In the genomic region with DNA sequence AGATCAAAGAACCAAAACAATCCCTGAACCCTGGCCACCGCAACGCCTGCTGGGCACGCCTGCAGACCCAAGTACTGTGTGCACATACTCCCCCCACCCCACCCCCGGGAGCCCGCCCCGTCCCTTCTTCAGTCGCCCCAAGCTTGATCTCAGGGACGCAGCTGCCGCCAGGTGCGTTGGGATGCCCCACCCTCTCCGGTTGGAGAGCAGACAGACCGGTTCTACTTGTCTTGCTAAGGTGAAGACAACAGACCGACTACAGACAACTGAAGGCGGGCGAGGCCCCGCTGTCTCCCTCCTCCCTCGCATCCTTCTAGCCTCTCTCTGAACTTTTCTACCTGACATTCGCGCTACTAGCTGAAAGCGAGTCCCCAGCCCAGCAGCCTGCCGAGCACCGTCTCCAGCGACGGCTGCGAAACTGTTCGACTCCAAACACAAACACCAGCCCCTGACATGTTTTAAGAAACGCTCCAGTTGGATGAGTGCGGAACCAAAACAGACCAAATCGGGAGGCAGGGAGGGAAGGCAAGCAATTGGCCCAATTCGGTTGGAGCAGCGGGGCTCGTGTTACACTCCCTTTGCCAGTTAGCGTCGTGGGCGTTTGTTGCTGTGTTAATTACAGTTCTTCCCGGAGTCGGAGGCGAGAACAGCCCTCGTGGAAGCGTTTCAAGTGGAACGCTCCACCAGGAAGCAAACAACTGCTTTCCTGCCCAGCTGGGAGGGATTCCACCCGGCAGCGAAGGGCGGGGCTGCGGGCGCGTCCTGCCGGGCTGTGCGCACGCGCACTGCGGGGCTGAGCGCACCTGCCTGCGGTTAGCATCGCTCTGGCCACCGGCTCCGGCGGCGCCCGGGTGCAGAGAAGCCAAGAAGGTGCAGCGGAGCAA, we compare ENCODE assay signal across 8 mouse cellular contexts. TPM values are rescaled to one million over a fixed set of nuclear protein-coding genes. Genes with fewer than 3 reads are reported as not detected.
DNase-seq lines count a peak whose midpoint lies in the region; ATAC-seq and TF ChIP-seq lines count a peak whose summit lies in the region.

No protein-coding gene starts in this region.

- peak overlapping the region; percentile 74 for H3K9ac ChIP-seq in heart, embryonic 13.5 days
- peak overlapping the region; percentile 4 for H3K9ac ChIP-seq in liver, embryonic 11.5 days (ENCODE audit: low read depth, low read length)

- peak; percentile 54; the same call in 1 of the 2 replicates for ATAC-seq in erythroid progenitor cell, adult 5-6 weeks (replicated peaks; ENCODE audit: low FRiP score, poor library complexity, severe bottlenecking)
- no peak; the same call in 1 of the 2 replicates for ATAC-seq in heart, embryonic 13.5 days (ENCODE audit: extremely low read depth, insufficient number of reproducible peaks, low FRiP score, low TSS enrichment)
- ATAC-seq in liver, embryonic 11.5 days (replicated peaks; ENCODE audit: low FRiP score): peak; percentile 80

- peaks cover 37% of the 10 kb centered on the region for H3K27me3 ChIP-seq in heart, embryonic 13.5 days (replicated peaks)
- H3K27me3 ChIP-seq in liver, embryonic 11.5 days (replicated peaks; ENCODE audit: control insufficient read depth, insufficient read depth, low read length): peaks cover 7% of the 10 kb centered on the region
- peaks cover 18% of the 10 kb centered on the region for H3K27me3 ChIP-seq in myocyte (ENCODE audit: control insufficient read depth, insufficient read depth, insufficient read length)

- peak; percentile 63 for TF ChIP-seq POLR2A in myocyte (IDR thresholded peaks at IDR 0.05; ENCODE audit: insufficient read length, low read depth)

- H3K9me3 ChIP-seq in heart, embryonic 13.5 days: no peaks in the 10 kb centered on the region
- H3K9me3 ChIP-seq in liver, embryonic 11.5 days (ENCODE audit: control insufficient read depth, low read length): no peaks in the 10 kb centered on the region

- no peaks in the 10 kb centered on the region for H3K79me2 ChIP-seq in myocyte (ENCODE audit: control insufficient read depth, insufficient read depth)

- no peak overlapping the region for H3ac ChIP-seq in myocyte (ENCODE audit: control insufficient read depth, insufficient read length)

- peak overlapping the region; percentile 71 for H3K4me3 ChIP-seq in heart, embryonic 13.5 days
- peak overlapping the region; percentile 61 for H3K4me3 ChIP-seq in liver, embryonic 11.5 days (ENCODE audit: low read depth, low read length)
- H3K4me3 ChIP-seq in myocyte: peak overlapping the region; percentile 46

- peak; percentile 90 for DNase-seq in CD4-positive helper T cell, adult 2 months (ENCODE audit: low read depth, low spot score)
- peak; percentile 95 for DNase-seq in brain, adult 2 months (ENCODE audit: low read depth, low spot score)
- peak; percentile 92 for DNase-seq in kidney, postnatal 10 days
- DNase-seq in liver, embryonic 11.5 days (ENCODE audit: low spot score): peak; percentile 71
- peak; percentile 72 to 87 for DNase-seq in spleen, postnatal 4 days (ENCODE audit: low spot score in 2 of 2)

- H3K4me1 ChIP-seq in heart, embryonic 13.5 days: peaks cover 13% of the 10 kb centered on the region
- peaks cover 9% of the 10 kb centered on the region for H3K4me1 ChIP-seq in liver, embryonic 11.5 days (replicated peaks; ENCODE audit: control insufficient read depth, insufficient read depth, low read length)

- no peaks in the 10 kb centered on the region for H3K36me3 ChIP-seq in heart, embryonic 13.5 days
- H3K36me3 ChIP-seq in liver, embryonic 11.5 days (ENCODE audit: control insufficient read depth, insufficient read depth, low read length): no peaks in the 10 kb centered on the region
- H3K36me3 ChIP-seq in myocyte (ENCODE audit: control insufficient read depth, insufficient read depth): no peaks in the 10 kb centered on the region

- under 1% methylated on average over 61 of the region's 61 CpGs for WGBS in heart, embryonic 13.5 days
- under 1% methylated on average over 59 of the region's 61 CpGs for WGBS in liver, embryonic 11.5 days

- H3K27ac ChIP-seq in heart, embryonic 13.5 days (replicated peaks): no peak overlapping the region; the same call in 1 of the 2 replicates
- H3K27ac ChIP-seq in liver, embryonic 11.5 days (ENCODE audit: low read depth, low read length): no peak overlapping the region

- peak overlapping the region; percentile 99 for H3K4me2 ChIP-seq in heart, embryonic 13.5 days
- H3K4me2 ChIP-seq in liver, embryonic 11.5 days: peak overlapping the region; percentile 94
- peak overlapping the region; percentile 100 for H3K4me2 ChIP-seq in myocyte (ENCODE audit: low read depth)

TF ChIP-seq in myocyte, 11 proteins besides CTCF, POLR2A, EP300 and RAD21:
- TF ChIP-seq TCF12 (IDR thresholded peaks at IDR 0.05; ENCODE audit: insufficient read depth, poor library complexity, severe bottlenecking): peak; percentile 22
- peak; percentile 26 for TF ChIP-seq TCF3 (IDR thresholded peaks at IDR 0.05; ENCODE audit: insufficient read length, low read depth)
- no peak for TF ChIP-seq REST (IDR thresholded peaks at IDR 0.05; ENCODE audit: insufficient read depth, insufficient read length)
- peak in 2 of 3 experiments; percentile 71 to 90 for TF ChIP-seq MYOD1 (IDR thresholded peaks at IDR 0.05; ENCODE audit: control insufficient read depth in 1 of 3, insufficient read length in 2 of 3, low read depth in 2 of 3)
- TF ChIP-seq MYOG (IDR thresholded peaks at IDR 0.05; ENCODE audit: control insufficient read depth in 1 of 3, insufficient read depth in 1 of 3, insufficient read length in 2 of 3, low read depth in 2 of 3): peak in 2 of 3 experiments; percentile 90 to 91
TF ChIP-seq in myocyte: peak in this region for 4.

RNA-seq across cellular contexts. Expression of a gene that starts 49.1 kb away (rescaled TPM):
- total RNA-seq in erythroid progenitor cell, adult 5-6 weeks (2015; ENCODE audit: low replicate concordance): not detected in 2 replicates
- total RNA-seq in erythroid progenitor cell, adult 5-6 weeks (2017; ENCODE audit: low replicate concordance): not detected in 2 replicates
- polyA plus RNA-seq in heart, embryonic 13.5 days (2015; fragmentation: Nextera tagmentation; extraction: Ambion mirVana): not detected in 2 replicates
- polyA plus RNA-seq in liver, embryonic 11.5 days (2014; fragmentation: Nextera tagmentation; extraction: Ambion mirVana): not detected in 2 replicates
- not detected for polyA plus RNA-seq in myocyte (2012; fragmentation: generic; extraction: Trizol)
